Comparison of ENCODE assay signal across 8 mouse cellular contexts in genomic region chr1:138044196-138044945, GRCm38 (mm10).
DNase-seq lines count a peak whose midpoint lies in the region; ATAC-seq lines count a peak whose summit lies in the region.

No protein-coding gene starts in this region.

- peak; percentile 65 to 66 for DNase-seq in adrenal gland, adult 18-20 months (ENCODE audit: low spot score in 2 of 2)
- DNase-seq in gastrocnemius, postnatal 25 days, result peak; percentile 20
- peak; percentile 85 for DNase-seq in intestine, embryonic 14.5 days (ENCODE audit: low spot score)
- peak; percentile 44 to 49 for DNase-seq in left cerebral cortex, adult 8-10 months (ENCODE audit: low spot score in 2 of 2)
- peak; percentile 98 for DNase-seq in midbrain, embryonic 11.5 days (ENCODE audit: low spot score, missing footprints)
- DNase-seq in right cerebral cortex, postnatal 4 days, result peak; percentile 83

- no peaks in the 10 kb centered on the region for H3K27me3 ChIP-seq in intestine, embryonic 14.5 days (replicated peaks; ENCODE audit: control insufficient read depth, insufficient read depth, low read length)
- no peaks in the 10 kb centered on the region for H3K27me3 ChIP-seq in midbrain, embryonic 11.5 days (ENCODE audit: control insufficient read depth, insufficient read depth, low read length)

- ATAC-seq in common myeloid progenitor, adult 5-6 weeks (replicated peaks; ENCODE audit: low read depth, poor library complexity, severe bottlenecking), result peak; percentile 99
- peak; percentile 68; the same call in 1 of the 2 replicates for ATAC-seq in intestine, embryonic 14.5 days (replicated peaks; ENCODE audit: low FRiP score, low TSS enrichment, low read depth)
- peak; percentile 84 for ATAC-seq in midbrain, embryonic 11.5 days (ENCODE audit: low FRiP score)
- ATAC-seq in erythroid progenitor cell, adult 5-6 weeks (replicated peaks; ENCODE audit: low FRiP score, poor library complexity, severe bottlenecking), result no peak

- no peak overlapping the region for H3K27ac ChIP-seq in intestine, embryonic 14.5 days (ENCODE audit: low read depth)
- H3K27ac ChIP-seq in midbrain, embryonic 11.5 days (ENCODE audit: low read depth, low read length), result no peak overlapping the region

- H3K4me3 ChIP-seq in intestine, embryonic 14.5 days (ENCODE audit: low read depth, low read length), result no peak overlapping the region
- H3K4me3 ChIP-seq in midbrain, embryonic 11.5 days (ENCODE audit: low read depth, low read length), result no peak overlapping the region

- H3K9ac ChIP-seq in intestine, embryonic 14.5 days (ENCODE audit: low read length), result no peak overlapping the region
- H3K9ac ChIP-seq in midbrain, embryonic 11.5 days (ENCODE audit: low read length), result no peak overlapping the region

- H3K4me1 ChIP-seq in intestine, embryonic 14.5 days (replicated peaks; ENCODE audit: control insufficient read depth, insufficient read depth, low read length), result no peaks in the 10 kb centered on the region
- peaks cover 2% of the 10 kb centered on the region; the same call in 1 of the 2 replicates for H3K4me1 ChIP-seq in midbrain, embryonic 11.5 days (ENCODE audit: control insufficient read depth, insufficient read depth, low read length)

- H3K36me3 ChIP-seq in intestine, embryonic 14.5 days (ENCODE audit: control insufficient read depth, insufficient read depth, low read length), result no peaks in the 10 kb centered on the region
- H3K36me3 ChIP-seq in midbrain, embryonic 11.5 days (ENCODE audit: control insufficient read depth, insufficient read depth, low read length), result no peaks in the 10 kb centered on the region

- H3K9me3 ChIP-seq in intestine, embryonic 14.5 days (ENCODE audit: control insufficient read depth, low read length), result no peaks in the 10 kb centered on the region
- H3K9me3 ChIP-seq in midbrain, embryonic 11.5 days (ENCODE audit: control insufficient read depth, low read length), result no peaks in the 10 kb centered on the region

- 36% methylated on average over 10 of the region's 10 CpGs for WGBS in intestine, embryonic 14.5 days
- WGBS in midbrain, embryonic 11.5 days, result 41% methylated on average over 10 of the region's 10 CpGs

- no peak overlapping the region for H3K4me2 ChIP-seq in intestine, embryonic 14.5 days (ENCODE audit: low read length)
- H3K4me2 ChIP-seq in midbrain, embryonic 11.5 days, result no peak overlapping the region

Comparison
In these comparisons a context has a peak if more than half of its experiments do, and no peak if none do; other contexts are left out.
1. DNase-seq: peak in every context shown above with its lines; median percentile 98 in midbrain, embryonic 11.5 days; 85 in intestine, embryonic 14.5 days; 83 in right cerebral cortex, postnatal 4 days; 66 in adrenal gland, adult 18-20 months; 46 in left cerebral cortex, adult 8-10 months; 20 in gastrocnemius, postnatal 25 days.